Mouse (Mus musculus) CH12.LX (cell line): ENCODE results near the gene Itpka. TPM values are rescaled to one million over a fixed set of nuclear protein-coding genes. Genes with fewer than 3 reads are reported as not detected.

ENCODE experiments used
- DNase-seq: peaks from one replicate; pipeline ENCODE4 v3.0.0-alpha.2; 2013; ENCODE audit errors: extremely low read depth
- H3K27ac ChIP-seq: 2 replicates; pipeline ENCODE4 v1.5.1; 2012; ENCODE audit warnings: low read depth, mild to moderate bottlenecking, control low read depth, moderate library complexity; ENCODE audit not compliant: insufficient read depth
- H3K27me3 ChIP-seq: replicated peaks from 2 replicates; pipeline ENCODE3; 2012; ENCODE audit warnings: inconsistent platforms
- H3K36me3 ChIP-seq, 2 experiments: replicated peaks in 1 of 2; 2 replicates each; pipeline versions ENCODE3 to v1.6.1; 2012; ENCODE audit warnings: inconsistent platforms in 1 of 2, low read length in 1 of 2, mild to moderate bottlenecking in 1 of 2, mixed read lengths in 1 of 2, moderate library complexity in 1 of 2; ENCODE audit not compliant: control insufficient read depth in 1 of 2, insufficient read depth in 1 of 2
- H3K4me1 ChIP-seq, 2 experiments: 2 replicates each; pipeline ENCODE4 v1.6.1; 2012; ENCODE audit warnings: inconsistent platforms in 1 of 2, moderate library complexity in 1 of 2; ENCODE audit not compliant: insufficient read depth in 2 of 2, control insufficient read depth in 1 of 2
- H3K4me2 ChIP-seq: 2 replicates; pipeline ENCODE4 v1.6.1; 2012; ENCODE audit warnings: low read depth, mild to moderate bottlenecking, control low read depth; ENCODE audit not compliant: poor library complexity, insufficient read depth, severe bottlenecking
- H3K4me3 ChIP-seq, 3 experiments: fragments of 150-350 bp in 1 of 3; sonication (generic) in 1 of 3; replicated peaks in 1 of 3; 2 replicates each; pipeline versions ENCODE3 to v1.5.1; 2011 to 2012; ENCODE audit warnings: low read depth in 2 of 3, low read length in 2 of 3, mild to moderate bottlenecking in 2 of 3, moderate library complexity in 2 of 3, control low read depth in 1 of 3, improper control_type of control experiment in 1 of 3, inconsistent platforms in 1 of 3, mixed read lengths in 1 of 3; ENCODE audit not compliant: poor library complexity in 1 of 3
- H3K79me2 ChIP-seq: replicated peaks from 2 replicates; pipeline ENCODE4 v1.6.1; 2012; ENCODE audit warnings: mild to moderate bottlenecking, moderate library complexity; ENCODE audit not compliant: control insufficient read depth, poor library complexity, insufficient read depth, severe bottlenecking; ENCODE audit errors: extremely low read depth
- H3K9ac ChIP-seq: 2 replicates; pipeline ENCODE4 v1.6.1; 2012; ENCODE audit warnings: low read depth, mild to moderate bottlenecking, control low read depth, moderate library complexity; ENCODE audit not compliant: insufficient read depth
- H3K9me3 ChIP-seq: replicated peaks from 2 replicates; pipeline ENCODE3; 2012; ENCODE audit warnings: low read length, inconsistent platforms, mixed read lengths
- CHD2 ChIP-seq: IDR thresholded peaks from 2 replicates; pipeline ENCODE4 v1.6.1; 2011; ENCODE audit warnings: low read length, improper control_type of control experiment
- CTCF ChIP-seq, 2 experiments: IDR thresholded peaks in 1 of 2; conservative IDR thresholded peaks in 1 of 2; 2 replicates each; pipeline ENCODE4 v1.5.1; 2011 to 2012; ENCODE audit warnings: low read depth in 2 of 2, low read length in 2 of 2, improper control_type of control experiment in 1 of 2, inconsistent platforms in 1 of 2, mild to moderate bottlenecking in 1 of 2, moderate library complexity in 1 of 2
- GABPA ChIP-seq: IDR thresholded peaks from 2 replicates; pipeline ENCODE4 v1.6.1; 2012; ENCODE audit warnings: low read depth, low read length, improper control_type of control experiment, inconsistent platforms; ENCODE audit not compliant: insufficient replicate concordance
- IRF4 ChIP-seq: IDR thresholded peaks from 2 replicates; pipeline ENCODE4 v1.6.1; 2014; ENCODE audit warnings: low read depth, mild to moderate bottlenecking, inconsistent platforms, low read length, improper control_type of control experiment
- JUN ChIP-seq: IDR thresholded peaks from 2 replicates; pipeline ENCODE4 v1.6.1; 2011; ENCODE audit warnings: low read depth, mild to moderate bottlenecking, low read length, improper control_type of control experiment, moderate library complexity; ENCODE audit not compliant: insufficient read depth
- MAZ ChIP-seq: IDR thresholded peaks from 2 replicates; pipeline ENCODE4 v1.6.1; 2012; ENCODE audit warnings: low read depth, mild to moderate bottlenecking, inconsistent platforms, low read length, improper control_type of control experiment, moderate library complexity
- MYC ChIP-seq: IDR thresholded peaks from 2 replicates; pipeline ENCODE4 v1.6.1; 2011; ENCODE audit warnings: low read depth, mild to moderate bottlenecking, improper control_type of control experiment, low read length
- NELFE ChIP-seq: IDR thresholded peaks from 2 replicates; pipeline ENCODE4 v1.6.1; 2011; ENCODE audit warnings: low read depth, low read length, improper control_type of control experiment
- NRF1 ChIP-seq: IDR thresholded peaks from 2 replicates; pipeline ENCODE4 v1.6.1; 2014; ENCODE audit warnings: low read depth, mild to moderate bottlenecking, inconsistent platforms, low read length, improper control_type of control experiment, moderate library complexity
- POLR2AphosphoS2 ChIP-seq: IDR thresholded peaks from 2 replicates; pipeline ENCODE4 v1.6.1; 2011; ENCODE audit warnings: low read depth, low read length, improper control_type of control experiment
- RAD21 ChIP-seq: IDR thresholded peaks from 2 replicates; pipeline ENCODE4 v1.6.1; 2011; ENCODE audit warnings: low read depth, mild to moderate bottlenecking, low read length, improper control_type of control experiment, moderate library complexity
- SIN3A ChIP-seq: IDR thresholded peaks from 2 replicates; pipeline ENCODE4 v1.6.1; 2012; ENCODE audit warnings: low read length, improper control_type of control experiment, inconsistent platforms
- TBP ChIP-seq: conservative IDR thresholded peaks from 2 replicates; pipeline ENCODE4 v1.6.1; 2011; ENCODE audit warnings: low read depth, low read length, improper control_type of control experiment
- TCF12 ChIP-seq: IDR thresholded peaks from 2 replicates; pipeline ENCODE4 v1.6.1; 2014; ENCODE audit warnings: low read depth, mild to moderate bottlenecking, inconsistent platforms, low read length, improper control_type of control experiment
- USF1 ChIP-seq: IDR thresholded peaks from 2 replicates; pipeline ENCODE4 v1.6.1; 2014; ENCODE audit warnings: low read depth, mild to moderate bottlenecking, inconsistent platforms, low read length, improper control_type of control experiment
- ZC3H11A ChIP-seq: IDR thresholded peaks from 2 replicates; pipeline ENCODE4 v1.6.1; 2012; ENCODE audit warnings: low read depth, mild to moderate bottlenecking, inconsistent platforms, low read length, improper control_type of control experiment
- dilution Hi-C: fragments of 300-500 bp; cut with MboI; formaldehyde crosslinking; loops from 2 replicates; pipeline ENCODE4 v1.14.3; 2020; ENCODE audit warnings: low sequenced_read_pairs; ENCODE audit not compliant: extremely low pct_unique_long_range_greater_than_20kb, extremely low pct_ligation_motif_present
- in situ Hi-C: fragments of 300-500 bp; cut with MboI; formaldehyde crosslinking; loops from 3 replicates; pipeline ENCODE4 v1.14.3; 2019; ENCODE audit warnings: low sequenced_read_pairs, low pct_ligation_motif_present, low pct_unique_long_range_greater_than_20kb, mixed read lengths
- polyA plus RNA-seq: library from polyadenylated mRNA; unstranded; fragments of >175 nt; gene quantifications from 2 replicates; pipeline ENCODE4 v1.2.1, GENCODE M21; 2012; ENCODE audit warnings: low read depth; ENCODE audit not compliant: insufficient read length
- total RNA-seq, 2 experiments: library from RNA; depleted of rRNA; stranded (reverse); fragments of 300-350 nt in 1 of 2; fragments of >200 nt in 1 of 2; gene quantifications; 2 replicates each; pipeline ENCODE4 v1.2.3; 2012 to 2014

Itpka gene
- total and polyA plus RNA-seq, 3 experiments = 0.34 to 0.54 (median 0.39) TPM

DNA sequence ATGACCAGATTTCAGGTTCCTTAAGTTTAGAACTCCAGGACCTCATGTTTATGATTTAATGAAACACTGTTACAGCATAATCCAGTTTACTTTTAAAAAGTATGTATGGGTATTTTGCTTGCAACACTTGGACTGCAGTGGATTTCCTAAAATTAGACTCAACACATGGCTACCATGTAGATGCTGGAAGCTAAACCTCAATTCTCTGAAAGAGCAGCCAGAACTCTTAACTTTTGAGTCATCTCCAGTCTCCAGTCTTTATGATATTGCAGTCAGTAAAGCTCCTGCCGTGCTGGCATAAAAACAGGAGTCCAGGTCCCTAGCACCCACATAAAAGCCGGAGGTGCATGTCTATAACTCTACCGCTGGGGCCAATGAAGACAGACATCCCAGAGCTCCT, 42.2 kb upstream of the Itpka start:
- H3K27me3 ChIP-seq = no peaks in the 10 kb centered on the region
- peaks cover 5 to 45% of the 10 kb centered on the region in 2 experiments for H3K36me3 ChIP-seq
- no peaks in the 10 kb centered on the region; the same call in 1 of the 2 replicates for H3K79me2 ChIP-seq
- no peak for DNase-seq
- H3K27ac ChIP-seq = no peak overlapping the region
- TF ChIP-seq GABPA = no peak
- TF ChIP-seq CTCF (conservative IDR thresholded peaks at IDR 0.05 in 1 of 2, IDR thresholded peaks at IDR 0.05 in 1 of 2; ENCODE audit: low read depth in 2 of 2, low read length in 2 of 2) = no peak
- in situ Hi-C loops = loop anchor here (10.0 kb wide), 1 partner anchor 195 kb away; the partner anchor contains the start of gene Mga
- H3K4me1 ChIP-seq = peaks cover 6 to 60% of the 10 kb centered on the region in 2 experiments
- H3K4me2 ChIP-seq = no peak overlapping the region
- dilution Hi-C loops = no loop called here
- H3K9me3 ChIP-seq = no peaks in the 10 kb centered on the region
- no peak overlapping the region for H3K4me3 ChIP-seq
- no peak overlapping the region for H3K9ac ChIP-seq

DNA sequence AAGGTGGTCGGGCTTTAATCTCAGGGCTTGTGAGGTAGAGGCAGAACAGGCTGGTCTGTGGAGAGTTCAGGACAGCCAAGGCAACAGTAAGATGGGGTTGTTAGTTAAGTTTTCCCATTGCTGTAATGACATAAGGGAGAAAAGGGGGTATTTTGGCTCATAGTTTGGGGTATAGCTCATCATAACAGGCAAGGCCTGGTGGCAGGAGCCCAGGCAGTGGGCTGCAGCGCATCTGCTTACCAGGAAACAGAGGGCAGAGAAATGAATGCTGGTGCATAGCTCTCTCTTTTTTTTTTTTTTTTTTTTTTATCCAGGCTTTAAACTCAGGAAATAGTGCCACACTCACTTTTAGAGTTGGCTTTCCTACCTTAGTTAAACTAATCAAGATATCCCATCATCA, 39.0 kb upstream of the Itpka start:
- dilution Hi-C loops (no loop called here), in situ Hi-C loops (no loop called here)
- Histone ChIP-seq H3K4me3 (no peak overlapping the region), H3K9me3 (no peaks in the 10 kb centered on the region), H3K27me3 (no peaks in the 10 kb centered on the region), H3K9ac (no peak overlapping the region), H3K79me2 (no peaks in the 10 kb centered on the region; the same call in 1 of the 2 replicates), H3K27ac (no peak overlapping the region), H3K36me3 (peaks cover 15 to 58% of the 10 kb centered on the region in 2 experiments), H3K4me2 (no peak overlapping the region), H3K4me1 (peaks cover 0 to 29% of the 10 kb centered on the region in 2 experiments; a peak in 2 of 4 replicates)
- no peak for DNase-seq
- no peak for TF ChIP-seq CTCF (conservative IDR thresholded peaks at IDR 0.05 in 1 of 2, IDR thresholded peaks at IDR 0.05 in 1 of 2; ENCODE audit: low read depth in 2 of 2, low read length in 2 of 2)
- no peak for TF ChIP-seq GABPA
- TF ChIP-seq JUN = no peak
- TF ChIP-seq RAD21 = no peak
- TF ChIP-seq NRF1 = no peak
- TF ChIP-seq IRF4 = no peak
- no peak for TF ChIP-seq MYC
- no peak for TF ChIP-seq NELFE
- no peak for TF ChIP-seq SIN3A
- TF ChIP-seq USF1 = no peak
- no peak for TF ChIP-seq CHD2
- TF ChIP-seq TCF12 = no peak
- TF ChIP-seq POLR2AphosphoS2 = no peak
- TF ChIP-seq ZC3H11A = no peak
- TF ChIP-seq TBP = no peak
- no peak for TF ChIP-seq MAZ
